Mouse (Mus musculus): ENCODE measurements around the gene Capza2.

DNA sequence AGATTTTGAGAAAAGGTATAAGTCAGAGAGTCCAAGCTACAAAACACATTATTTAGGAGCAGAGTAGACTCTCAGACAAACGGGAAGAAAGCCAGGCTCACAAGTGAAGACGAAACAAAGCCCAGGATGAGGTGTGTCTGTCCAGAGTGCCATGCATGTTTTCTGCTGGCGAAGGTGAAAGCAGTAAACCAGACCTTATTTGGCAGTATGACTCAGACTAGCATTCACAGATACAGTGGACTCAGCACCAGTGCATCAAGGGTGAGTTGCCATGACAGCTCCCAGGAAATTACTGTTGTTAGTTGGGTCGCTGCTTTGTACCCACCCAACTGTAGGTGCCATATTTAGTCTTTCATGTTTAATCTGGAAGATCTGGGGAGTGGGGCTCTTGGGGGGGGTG lies 23.4 kb upstream of the Capza2 start:
- TF ChIP-seq POLR2AphosphoS5 (IDR thresholded peaks at IDR 0.05; ENCODE audit: insufficient replicate concordance, low read depth, low read length) (no peak), TAL1 (conservative IDR thresholded peaks at IDR 0.05; ENCODE audit: low read depth, low read length) (no peak), CTCF (IDR thresholded peaks at IDR 0.05; ENCODE audit: low read depth, low read length) (no peak)

Data from G1E (cell line).